Mouse (Mus musculus): ENCODE results near the gene Dnah1. TPM values are rescaled to one million over a fixed set of nuclear protein-coding genes. Genes with fewer than 3 reads are reported as not detected.
A peak's percentile ranks its signal among the peaks of the same experiment; 100 is the strongest.

The Dnah1 gene
- polyA plus RNA-seq, 1 experiment: 0.27 TPM

DNA sequence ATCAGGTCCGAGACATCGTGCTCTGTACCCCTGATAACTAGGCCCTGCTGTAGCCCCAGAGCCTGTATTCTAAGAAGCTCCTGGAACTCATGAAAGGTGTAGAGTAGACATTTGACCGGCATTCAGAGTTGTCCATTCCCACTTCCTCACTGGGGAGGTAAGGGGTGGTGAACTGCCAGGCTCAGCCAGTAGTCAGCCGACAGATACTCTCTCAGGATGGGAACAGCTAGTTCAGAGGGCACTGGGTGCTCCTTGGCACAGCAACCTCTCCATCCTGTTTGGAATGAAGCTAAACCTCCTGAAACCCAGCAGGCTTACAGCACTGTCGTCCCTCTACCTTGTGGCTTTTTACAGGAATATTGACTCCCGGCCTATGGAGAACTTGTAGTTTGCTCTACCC is 111.8 kb downstream of the Dnah1 start:
- TF ChIP-seq CTCF (IDR thresholded peaks at IDR 0.05; ENCODE audit: control insufficient read depth, insufficient read depth, low read length): no peak
- no peak for TF ChIP-seq POLR2A (IDR thresholded peaks at IDR 0.05; ENCODE audit: borderline replicate concordance, control insufficient read depth, low read depth, low read length)
- peak overlapping the region; percentile 30 for H3K27ac ChIP-seq (ENCODE audit: control insufficient read depth, insufficient read depth, low read depth, low read length, poor library complexity)
- 79% methylated on average over 6 of the region's 6 CpGs for WGBS
- peaks cover 2% of the 10 kb centered on the region for H3K4me1 ChIP-seq (ENCODE audit: control insufficient read depth, insufficient read depth, low read length)
- H3K4me3 ChIP-seq (replicated peaks; ENCODE audit: control insufficient read depth, low read depth, low read length): no peak overlapping the region

Other genes starting within 250 kb of the Dnah1 start
- gene Smim4, start 194.9 kb downstream of the Dnah1 start, polyA plus RNA-seq (2011; ENCODE audit: insufficient read depth, insufficient read length, low replicate concordance, missing spikeins): 29.0 and 45.8 TPM in 2 replicates
- gene Nt5dc2, start 192.8 kb downstream of the Dnah1 start, polyA plus RNA-seq (2011; ENCODE audit: insufficient read depth, insufficient read length, low replicate concordance, missing spikeins): 22.9 and 25.2 TPM in 2 replicates
- 56.3 and 73.4 TPM in 2 replicates for gene Stab1, start 155.3 kb downstream of the Dnah1 start, polyA plus RNA-seq (2011; ENCODE audit: insufficient read depth, insufficient read length, low replicate concordance, missing spikeins)
- gene Tnnc1, start 115.6 kb downstream of the Dnah1 start, polyA plus RNA-seq (2011; ENCODE audit: insufficient read depth, insufficient read length, low replicate concordance, missing spikeins): 4.2 TPM in 1 of 2 replicates, not detected in the other
- gene Nisch, start 107.0 kb downstream of the Dnah1 start, polyA plus RNA-seq (2011; ENCODE audit: insufficient read depth, insufficient read length, low replicate concordance, missing spikeins): 102 and 233 TPM in 2 replicates
- gene Sema3g, start 106.0 kb downstream of the Dnah1 start, polyA plus RNA-seq (2011; ENCODE audit: insufficient read depth, insufficient read length, low replicate concordance, missing spikeins): 1.1 and 2.7 TPM in 2 replicates
- 4.5 and 9.9 TPM in 2 replicates for gene Phf7, start 72.6 kb downstream of the Dnah1 start, polyA plus RNA-seq (2011; ENCODE audit: insufficient read depth, insufficient read length, low replicate concordance, missing spikeins)
- 15.9 and 26.9 TPM in 2 replicates for gene Bap1, start 72.4 kb downstream of the Dnah1 start, polyA plus RNA-seq (2011; ENCODE audit: insufficient read depth, insufficient read length, low replicate concordance, missing spikeins)
- 13.1 and 14.8 TPM in 2 replicates for gene Capn7, start 12.7 kb upstream of the Dnah1 start, polyA plus RNA-seq (2011; ENCODE audit: insufficient read depth, insufficient read length, low replicate concordance, missing spikeins)
- 14.6 and 24.0 TPM in 2 replicates for gene Sh3bp5, start 112.2 kb upstream of the Dnah1 start, polyA plus RNA-seq (2011; ENCODE audit: insufficient read depth, insufficient read length, low replicate concordance, missing spikeins)
- gene Eaf1, start 170.5 kb upstream of the Dnah1 start, polyA plus RNA-seq (2011; ENCODE audit: insufficient read depth, insufficient read length, low replicate concordance, missing spikeins): 11.5 and 16.2 TPM in 2 replicates
- 15.7 and 33.7 TPM in 2 replicates for gene Mettl6, start 171.1 kb upstream of the Dnah1 start, polyA plus RNA-seq (2011; ENCODE audit: insufficient read depth, insufficient read length, low replicate concordance, missing spikeins)

Data from bone marrow, adult 2 months (tissue).